In the genomic region with DNA sequence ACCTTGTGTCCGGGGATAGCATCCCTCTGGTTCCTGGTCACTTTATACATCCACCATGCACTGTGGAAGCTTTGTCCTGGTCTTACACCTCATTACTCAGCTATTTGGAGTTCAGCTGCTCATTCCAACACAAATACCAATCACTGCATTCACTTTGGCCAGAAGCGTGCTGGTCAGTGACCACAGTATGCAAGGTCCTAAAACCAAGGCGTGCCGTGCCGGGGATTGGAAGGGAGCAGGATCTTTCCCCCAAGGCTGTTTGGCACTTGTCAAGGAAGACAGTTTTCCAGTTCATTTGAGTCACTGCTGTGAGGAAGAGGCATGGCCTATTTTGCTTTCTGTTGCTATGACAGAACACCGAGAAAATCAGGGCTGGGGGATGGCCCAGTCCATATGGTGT, we compare ENCODE assay signal across 17 mouse cellular contexts.
A peak's percentile ranks its signal among the peaks of the same experiment; 100 is the strongest.
DNase-seq lines count a peak whose midpoint lies in the region; ATAC-seq and TF ChIP-seq lines count a peak whose summit lies in the region.
"Had no signal": no experiment of that assay in that cellular context is flagged by ENCODE, and none has a peak within 500 bp of the region (broad histone marks: within the 10 kb centered on the region; RNA-seq: fewer than 3 reads in every experiment).

No protein-coding gene starts in this region.

- H3K9ac ChIP-seq in hindbrain, embryonic 11.5 days (ENCODE audit: low read depth, low read length) = no peak overlapping the region
- H3K9ac ChIP-seq in midbrain, embryonic 13.5 days (replicated peaks) = no peak overlapping the region
- H3K9ac ChIP-seq: liver, embryonic 14.5 days had no signal

- no peak overlapping the region for H3K4me2 ChIP-seq in hindbrain, embryonic 11.5 days (replicated peaks; ENCODE audit: low read depth, low read length)
- H3K4me2 ChIP-seq in midbrain, embryonic 13.5 days (replicated peaks) = no peak overlapping the region
- H3K4me2 ChIP-seq: midbrain, embryonic 11.5 days had no signal

- ATAC-seq in hindbrain, embryonic 11.5 days (ENCODE audit: low FRiP score) = no peak
- ATAC-seq in midbrain, embryonic 13.5 days = no peak
- ATAC-seq: CD4-positive, CD25-positive, alpha-beta regulatory T cell, adult 4 months; forebrain, embryonic 14.5 days; hindbrain, postnatal 0 days had no signal

- peak; percentile 23 for DNase-seq in cerebellum, adult 9-11 months
- no peak for DNase-seq in cerebellum, adult 11-12 months
- DNase-seq in layer of hippocampus, adult 2 months (ENCODE audit: low spot score in 2 of 2) = no peak
- DNase-seq in layer of hippocampus, adult 8-10 months (ENCODE audit: low spot score in 2 of 2) = no peak
- DNase-seq in Muller cell, postnatal 12 days (ENCODE audit: inconsistent ontology term) = peak; percentile 98
- DNase-seq in hindbrain, embryonic 11.5 days (ENCODE audit: low spot score) = no peak
- DNase-seq: heart, adult 2 months; heart, postnatal 14 days; kidney, postnatal 10 days; lung, postnatal 4 days had no signal

- H3K4me1 ChIP-seq in embryonic fibroblast, embryonic 13.5 days (ENCODE audit: control insufficient read depth, insufficient read depth, low read length) = peaks cover 13% of the 10 kb centered on the region
- no peaks in the 10 kb centered on the region for H3K4me1 ChIP-seq in hindbrain, embryonic 11.5 days (replicated peaks; ENCODE audit: control insufficient read depth, insufficient read depth, low read length)
- no peaks in the 10 kb centered on the region for H3K4me1 ChIP-seq in midbrain, embryonic 13.5 days (replicated peaks)

- TF ChIP-seq POLR2A in embryonic fibroblast, embryonic 13.5 days (IDR thresholded peaks at IDR 0.05; ENCODE audit: low read depth, low read length) = no peak

- no peak overlapping the region for H3K4me3 ChIP-seq in layer of hippocampus, adult 2 months
- H3K4me3 ChIP-seq in embryonic fibroblast, embryonic 13.5 days (ENCODE audit: insufficient read depth, low read length) = no peak overlapping the region
- H3K4me3 ChIP-seq in hindbrain, embryonic 11.5 days (ENCODE audit: low read depth, low read length) = no peak overlapping the region
- no peak overlapping the region for H3K4me3 ChIP-seq in midbrain, embryonic 13.5 days (replicated peaks)
- H3K4me3 ChIP-seq: heart, adult 2 months had no signal

- 66% methylated on average over 6 of the region's 6 CpGs for WGBS in hindbrain, embryonic 11.5 days
- 78% methylated on average over 6 of the region's 6 CpGs for WGBS in midbrain, embryonic 13.5 days

- no peak for TF ChIP-seq CTCF in layer of hippocampus, adult 2 months (conservative IDR thresholded peaks at IDR 0.05)
- TF ChIP-seq CTCF in embryonic fibroblast, embryonic 13.5 days (IDR thresholded peaks at IDR 0.05; ENCODE audit: borderline replicate concordance, insufficient read depth, low read length) = no peak

- H3K9me3 ChIP-seq in hindbrain, embryonic 11.5 days (ENCODE audit: control insufficient read depth, low read length) = no peaks in the 10 kb centered on the region
- no peaks in the 10 kb centered on the region for H3K9me3 ChIP-seq in midbrain, embryonic 13.5 days

- no peaks in the 10 kb centered on the region for H3K36me3 ChIP-seq in hindbrain, embryonic 11.5 days (ENCODE audit: control insufficient read depth, insufficient read depth, low read length)
- peaks cover 12% of the 10 kb centered on the region; the same call in 1 of the 2 replicates for H3K36me3 ChIP-seq in midbrain, embryonic 13.5 days

- H3K27me3 ChIP-seq in hindbrain, embryonic 11.5 days (ENCODE audit: control insufficient read depth, insufficient read depth, low read length) = no peaks in the 10 kb centered on the region
- H3K27me3 ChIP-seq in midbrain, embryonic 13.5 days = no peaks in the 10 kb centered on the region

- peak overlapping the region; percentile 3; the same call in 1 of the 2 replicates for H3K27ac ChIP-seq in layer of hippocampus, adult 2 months
- H3K27ac ChIP-seq in embryonic fibroblast, embryonic 13.5 days (ENCODE audit: insufficient read depth, low read length) = peak overlapping the region; percentile 53
- H3K27ac ChIP-seq in hindbrain, embryonic 11.5 days (ENCODE audit: low read depth, low read length) = no peak overlapping the region
- no peak overlapping the region for H3K27ac ChIP-seq in midbrain, embryonic 13.5 days
- H3K27ac ChIP-seq: heart, adult 2 months; hindbrain, postnatal 0 days; liver, embryonic 14.5 days had no signal

Comparison
In these comparisons a context has a peak if more than half of its experiments do, and no peak if none do; other contexts are left out.
1. DNase-seq: peak in cerebellum, adult 9-11 months (single experiment) and Muller cell, postnatal 12 days (single experiment); none in cerebellum, adult 11-12 months (single experiment), layer of hippocampus, adult 2 months (0 of 2), layer of hippocampus, adult 8-10 months (0 of 2) and hindbrain, embryonic 11.5 days (single experiment).
2. H3K27ac ChIP-seq: peak in layer of hippocampus, adult 2 months (single experiment) and embryonic fibroblast, embryonic 13.5 days (single experiment); none in hindbrain, embryonic 11.5 days (single experiment) and midbrain, embryonic 13.5 days (single experiment).